Mouse (Mus musculus) intestine, embryonic 15.5 days (tissue): Measurements from ENCODE around the gene Gja8. TPM values are rescaled to one million over a fixed set of nuclear protein-coding genes. Genes with fewer than 3 reads are reported as not detected.

Source experiments
- ATAC-seq: fragments of 200-750 bp; cut with Nextera tagmentation; 2 replicates; pipeline ENCODE4 v1.8.0; 2017; ENCODE audit warnings: moderate TSS enrichment, moderate library complexity
- H3K27ac ChIP-seq: fragments of 300-500 bp; sonication (generic); 2 replicates; pipeline ENCODE4 v1.5.1; 2015; ENCODE audit warnings: mild to moderate bottlenecking, inconsistent platforms
- H3K27me3 ChIP-seq: fragments of 300-500 bp; sonication (generic); replicated peaks from 2 replicates; pipeline ENCODE4 v1.6.1; 2015; ENCODE audit warnings: inconsistent platforms
- H3K36me3 ChIP-seq: fragments of 300-500 bp; sonication (generic); 2 replicates; pipeline ENCODE4 v1.6.1; 2015; ENCODE audit warnings: inconsistent platforms
- H3K4me1 ChIP-seq: fragments of 300-500 bp; sonication (generic); replicated peaks from 2 replicates; pipeline ENCODE4 v1.6.1; 2015; ENCODE audit warnings: inconsistent platforms
- H3K4me2 ChIP-seq: fragments of 300-500 bp; sonication (generic); replicated peaks from 2 replicates; pipeline ENCODE4 v1.6.1; 2015; ENCODE audit warnings: mild to moderate bottlenecking, inconsistent platforms
- H3K4me3 ChIP-seq: fragments of 300-500 bp; sonication (generic); replicated peaks from 2 replicates; pipeline ENCODE4 v1.5.1; 2015; ENCODE audit warnings: inconsistent platforms
- H3K9ac ChIP-seq: fragments of 300-500 bp; sonication (generic); 2 replicates; pipeline ENCODE4 v1.6.1; 2015; ENCODE audit warnings: inconsistent platforms
- H3K9me3 ChIP-seq: fragments of 300-500 bp; sonication (generic); 2 replicates; pipeline ENCODE4 v1.6.1; 2016; ENCODE audit warnings: inconsistent platforms
- WGBS: fragments of 180-500 bp; shearing (Covaris S2); methylation state at CpG from one replicate; pipeline ENCODE4 v1.1.7; 2015; 5-methylcytosine and 5-hydroxymethylcytosine counted together
- polyA plus RNA-seq: library from polyadenylated mRNA; unstranded; fragments of >200 nt; fragmentation: Nextera tagmentation; extraction: Ambion mirVana; gene quantifications from 2 replicates; pipeline ENCODE4 v1.2.1, GENCODE M21; 2015

The Gja8 gene
- polyA plus RNA-seq, 1 experiment from 2014 or later: 0.01 TPM

DNA sequence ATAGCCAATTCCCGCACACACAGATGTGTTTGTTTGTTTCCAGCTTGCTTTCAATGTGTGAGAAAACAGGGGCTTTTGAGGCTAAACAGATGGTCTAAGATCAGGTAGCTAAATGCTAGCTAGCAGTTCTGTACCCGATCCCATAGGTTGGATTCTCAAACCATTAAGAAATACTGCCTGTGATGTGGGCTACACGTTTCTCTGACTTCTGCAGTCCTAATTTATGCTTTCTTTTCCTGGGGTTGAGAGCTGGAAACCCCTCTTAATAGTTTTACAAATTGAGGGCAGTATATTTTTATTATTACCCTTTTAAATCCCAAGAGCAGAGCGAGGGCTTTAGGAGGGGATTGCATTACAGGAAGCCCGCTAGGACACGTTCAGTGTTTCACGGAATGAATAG, 4.8 kb downstream of the Gja8 start:
- no peaks in the 10 kb centered on the region for H3K36me3 ChIP-seq
- H3K9me3 ChIP-seq: no peaks in the 10 kb centered on the region
- H3K27ac ChIP-seq: no peak overlapping the region
- ATAC-seq: no peak
- no peaks in the 10 kb centered on the region for H3K4me1 ChIP-seq
- no peak overlapping the region for H3K4me2 ChIP-seq
- WGBS: 68% methylated on average over 7 of the region's 7 CpGs
- H3K27me3 ChIP-seq: no peaks in the 10 kb centered on the region
- H3K9ac ChIP-seq: no peak overlapping the region
- no peak overlapping the region for H3K4me3 ChIP-seq

DNA sequence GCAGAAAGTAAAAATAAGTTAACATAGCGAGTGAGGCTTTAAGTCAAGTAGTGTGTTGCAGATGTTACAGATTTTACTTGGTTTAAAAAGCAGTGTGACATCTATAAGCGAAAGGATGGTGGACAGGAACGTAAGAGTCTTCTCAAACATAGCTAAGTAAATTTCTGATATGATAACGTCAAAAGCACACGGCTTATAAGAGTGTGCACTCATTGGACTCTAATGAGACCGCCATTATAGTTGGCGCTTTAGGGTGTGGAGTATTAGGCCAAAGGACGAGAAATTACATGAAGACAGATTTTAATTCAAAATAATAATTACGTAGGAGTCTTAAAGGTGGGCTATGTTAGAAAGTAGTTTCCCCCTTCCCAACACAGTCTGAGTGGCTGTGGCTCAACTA, 20.2 kb downstream of the Gja8 start:
- WGBS: 48% methylated on average over 9 of the region's 9 CpGs
- no peak for ATAC-seq
- Histone ChIP-seq H3K9me3 (no peaks in the 10 kb centered on the region), H3K27me3 (no peaks in the 10 kb centered on the region), H3K4me3 (peak overlapping the region; percentile 97), H3K27ac (no peak overlapping the region), H3K9ac (peak overlapping the region; percentile 89; the same call in 1 of the 2 replicates), H3K36me3 (no peaks in the 10 kb centered on the region), H3K4me2 (peak overlapping the region; percentile 83), H3K4me1 (no peaks in the 10 kb centered on the region; the same call in 1 of the 2 replicates)

DNA sequence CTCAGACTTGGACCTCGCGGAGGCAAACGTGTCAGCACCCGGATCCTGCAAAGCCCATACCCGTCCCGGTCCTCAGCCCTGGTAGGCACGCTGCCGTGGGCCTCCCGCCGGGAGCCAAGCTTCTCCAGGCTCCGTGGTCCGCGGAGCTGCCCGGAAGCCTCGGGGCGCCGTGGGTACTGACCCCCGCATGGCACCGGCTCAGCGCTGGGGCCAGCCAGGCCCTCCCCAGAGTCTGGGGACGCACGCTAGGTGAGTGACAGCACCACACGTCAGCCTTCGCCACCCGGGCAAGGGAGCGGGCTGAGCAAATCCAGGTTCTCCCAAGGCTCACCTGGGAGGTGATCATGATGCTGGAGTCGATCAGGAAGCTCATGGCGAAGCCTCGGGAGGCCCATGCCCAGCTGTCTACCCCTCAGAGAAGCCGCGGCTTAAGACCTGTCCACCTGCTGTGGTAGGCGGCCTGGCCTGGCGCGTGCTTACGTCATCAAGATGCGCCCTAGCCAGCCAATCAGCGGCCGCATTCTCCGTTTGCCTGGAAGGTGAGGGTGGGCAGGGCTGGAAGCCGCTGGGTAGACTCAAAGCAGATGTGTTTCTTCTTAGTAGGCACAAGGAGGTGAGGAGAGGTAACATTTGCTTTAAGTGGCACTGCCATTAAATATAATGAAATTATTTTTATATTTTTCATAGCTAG, 20.8 kb downstream of the Gja8 start, which contains the start of gene Gpr89:
TSS of gene Gpr89 (minus strand) at position 496 of the 691 bp plus-strand sequence.
- H3K4me3 ChIP-seq: peak within 1 kb of the TSS; percentile 97
- peak within 1 kb of the TSS; percentile 27; the same call in 1 of the 2 replicates for H3K27ac ChIP-seq
- peak within 1 kb of the TSS; percentile 89 for H3K9ac ChIP-seq
- no peaks in the 10 kb centered on the region for H3K36me3 ChIP-seq
- no peaks in the 10 kb centered on the region for H3K27me3 ChIP-seq
- H3K4me2 ChIP-seq: peak within 1 kb of the TSS; percentile 83
- no peaks in the 10 kb centered on the region; the same call in 1 of the 2 replicates for H3K4me1 ChIP-seq
- ATAC-seq: peak; percentile 96
- WGBS: under 1% methylated on average over 40 of the region's 40 CpGs
- H3K9me3 ChIP-seq: no peaks in the 10 kb centered on the region

DNA sequence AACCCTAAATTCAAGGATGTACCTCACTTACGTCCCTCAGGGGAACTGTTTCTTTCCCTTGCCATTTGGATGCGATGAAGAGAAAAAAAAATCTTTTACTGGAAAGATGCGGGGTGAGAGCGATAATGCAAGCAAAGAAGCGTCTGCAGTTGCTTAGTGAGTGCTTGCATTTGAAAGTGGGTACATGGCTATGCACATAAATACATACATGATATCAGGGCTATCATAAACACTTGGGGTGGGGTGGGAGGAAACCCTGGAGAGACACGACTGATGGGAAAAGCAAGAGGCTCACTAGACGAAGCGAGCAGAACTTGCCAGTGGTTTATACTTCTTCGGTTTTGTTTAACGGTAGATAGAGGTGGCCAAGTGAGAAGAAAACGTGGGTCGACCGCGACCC, 21.4 kb downstream of the Gja8 start, which contains the start of gene Gja5:
TSS of gene Gja5 (plus strand) at position 301 of the 400 bp plus-strand sequence.
- Histone ChIP-seq H3K27me3 (no peaks in the 10 kb centered on the region), H3K9me3 (no peaks in the 10 kb centered on the region), H3K9ac (peak within 1 kb of the TSS; percentile 89), H3K4me2 (peak within 1 kb of the TSS; percentile 83), H3K4me1 (no peaks in the 10 kb centered on the region; the same call in 1 of the 2 replicates), H3K36me3 (no peaks in the 10 kb centered on the region), H3K27ac (peak within 1 kb of the TSS; percentile 27; the same call in 1 of the 2 replicates), H3K4me3 (peak within 1 kb of the TSS; percentile 97)
- 12% methylated on average over 14 of the region's 14 CpGs for WGBS
- ATAC-seq: no peak

GRCm38 (mm10) chr3:96902336-96902999, 23.4 kb downstream of the Gja8 start:
- no peak overlapping the region for H3K4me2 ChIP-seq
- H3K27ac ChIP-seq: peak overlapping the region; percentile 49; the same call in 1 of the 2 replicates
- H3K9ac ChIP-seq: no peak overlapping the region
- H3K36me3 ChIP-seq: no peaks in the 10 kb centered on the region
- peak; percentile 88 for ATAC-seq
- no peaks in the 10 kb centered on the region for H3K27me3 ChIP-seq
- no peak overlapping the region for H3K4me3 ChIP-seq
- H3K4me1 ChIP-seq: no peaks in the 10 kb centered on the region; the same call in 1 of the 2 replicates
- 56% methylated on average over 4 of the region's 4 CpGs for WGBS
- H3K9me3 ChIP-seq: no peaks in the 10 kb centered on the region

GRCm38 (mm10) chr3:96883690-96884089, 42.1 kb downstream of the Gja8 start:
- no peaks in the 10 kb centered on the region for H3K9me3 ChIP-seq
- no peak overlapping the region for H3K4me3 ChIP-seq
- no peak overlapping the region for H3K27ac ChIP-seq
- no peak overlapping the region for H3K4me2 ChIP-seq
- H3K36me3 ChIP-seq: peaks cover 15% of the 10 kb centered on the region; the same call in 1 of the 2 replicates
- no peaks in the 10 kb centered on the region for H3K27me3 ChIP-seq
- no peak overlapping the region for H3K9ac ChIP-seq
- ATAC-seq: no peak
- 92% methylated on average over 7 of the region's 7 CpGs for WGBS
- no peaks in the 10 kb centered on the region for H3K4me1 ChIP-seq

GRCm38 (mm10) chr3:96882061-96882849, 43.6 kb downstream of the Gja8 start:
- H3K36me3 ChIP-seq: peaks cover 15% of the 10 kb centered on the region; the same call in 1 of the 2 replicates
- H3K9ac ChIP-seq: no peak overlapping the region
- WGBS: 94% methylated on average over 14 of the region's 14 CpGs
- no peak overlapping the region for H3K4me3 ChIP-seq
- H3K4me2 ChIP-seq: no peak overlapping the region
- H3K27me3 ChIP-seq: no peaks in the 10 kb centered on the region
- ATAC-seq: no peak
- no peak overlapping the region for H3K27ac ChIP-seq
- no peaks in the 10 kb centered on the region for H3K9me3 ChIP-seq
- H3K4me1 ChIP-seq: no peaks in the 10 kb centered on the region

DNA sequence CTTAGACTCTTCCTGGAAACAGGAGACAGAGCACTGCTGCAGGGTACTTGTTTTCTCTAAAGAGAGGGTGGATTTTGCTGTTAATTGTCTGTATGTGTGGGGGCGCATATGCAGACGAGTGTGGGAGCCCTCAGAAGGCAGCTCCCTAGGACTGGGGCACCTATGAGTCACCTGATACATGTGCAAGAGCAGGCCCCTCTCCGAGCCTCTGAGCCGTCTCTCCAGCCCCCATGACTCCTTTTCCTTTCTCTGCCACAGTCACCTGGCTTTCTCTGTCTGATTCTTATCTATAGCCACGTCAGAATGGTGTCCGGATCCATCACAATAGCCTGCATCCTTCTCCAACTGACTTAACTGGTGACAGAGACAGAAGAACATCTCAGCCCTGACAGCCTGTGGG, 44.3 kb downstream of the Gja8 start:
- Histone ChIP-seq H3K9me3 (no peaks in the 10 kb centered on the region), H3K4me1 (no peaks in the 10 kb centered on the region), H3K4me3 (no peak overlapping the region), H3K27me3 (no peaks in the 10 kb centered on the region), H3K4me2 (no peak overlapping the region), H3K27ac (no peak overlapping the region), H3K9ac (no peak overlapping the region), H3K36me3 (peaks cover 12% of the 10 kb centered on the region; the same call in 1 of the 2 replicates)
- 92% methylated on average over 6 of the region's 6 CpGs for WGBS
- ATAC-seq: no peak

GRCm38 (mm10) chr3:96880385-96880784, 45.4 kb downstream of the Gja8 start:
- 84% methylated on average over 4 of the region's 4 CpGs for WGBS
- Histone ChIP-seq H3K27ac (no peak overlapping the region), H3K9me3 (no peaks in the 10 kb centered on the region), H3K4me2 (no peak overlapping the region), H3K36me3 (peaks cover 12% of the 10 kb centered on the region; the same call in 1 of the 2 replicates), H3K9ac (no peak overlapping the region), H3K4me1 (no peaks in the 10 kb centered on the region), H3K27me3 (no peaks in the 10 kb centered on the region), H3K4me3 (no peak overlapping the region)
- no peak for ATAC-seq

DNA sequence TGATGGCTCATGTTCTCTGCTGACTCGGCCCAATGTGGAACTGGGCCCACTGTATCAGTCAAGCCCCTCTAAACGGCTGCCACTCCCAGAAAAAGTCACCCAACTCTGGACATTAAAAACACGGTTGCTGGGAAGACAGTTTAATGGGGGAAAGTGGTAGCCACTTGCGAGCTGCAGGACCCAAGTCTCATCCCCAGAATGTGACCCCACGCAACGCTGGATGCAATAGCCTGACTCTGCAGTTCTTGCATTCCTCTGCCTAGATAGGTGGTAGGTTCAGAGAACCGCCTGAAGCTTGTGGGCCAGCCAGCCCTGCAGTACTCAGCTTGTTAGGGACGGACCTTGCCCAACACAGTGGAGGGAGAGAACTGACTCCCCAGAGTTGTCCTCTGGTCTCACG, 46.3 kb downstream of the Gja8 start:
- no peak overlapping the region for H3K9ac ChIP-seq
- peaks cover 12% of the 10 kb centered on the region; the same call in 1 of the 2 replicates for H3K36me3 ChIP-seq
- ATAC-seq: no peak
- 0 out of 2 replicates have a peak, but pooled peaks cover 3% of the 10 kb centered on the region for H3K4me1 ChIP-seq
- 85% methylated on average over 9 of the region's 9 CpGs for WGBS
- H3K27me3 ChIP-seq: no peaks in the 10 kb centered on the region
- no peak overlapping the region for H3K4me3 ChIP-seq
- no peak overlapping the region for H3K27ac ChIP-seq
- no peak overlapping the region for H3K4me2 ChIP-seq
- H3K9me3 ChIP-seq: no peaks in the 10 kb centered on the region

GRCm38 (mm10) chr3:96874808-96875571, 50.8 kb downstream of the Gja8 start:
- no peaks in the 10 kb centered on the region for H3K9me3 ChIP-seq
- WGBS: 43% methylated on average over 7 of the region's 7 CpGs
- no peak overlapping the region for H3K4me2 ChIP-seq
- H3K4me1 ChIP-seq: 0 out of 2 replicates have a peak, but pooled peaks cover 3% of the 10 kb centered on the region
- H3K4me3 ChIP-seq: no peak overlapping the region
- H3K36me3 ChIP-seq: peaks cover 21% of the 10 kb centered on the region
- peak overlapping the region; percentile 73 for H3K27ac ChIP-seq
- H3K9ac ChIP-seq: no peak overlapping the region
- no peaks in the 10 kb centered on the region for H3K27me3 ChIP-seq
- ATAC-seq: peak; percentile 93
